Mouse (Mus musculus) left cerebral cortex, adult 9 months (tissue): ENCODE results near the gene Slc25a44.
"Not testable (repeated sequence)": the region's sequence is repeated elsewhere in the genome, so short reads cannot be mapped to it uniquely, and the experiment has no call there.

Source experiments
- DNase-seq, 2 experiments: peaks; one replicate each; pipeline ENCODE4 v3.0.0; 2022; ENCODE audit warnings: low spot score in 2 of 2

Slc25a44 gene

GRCm38 (mm10) chr3:88367517-88367916 is 57.4 kb downstream of the Slc25a44 start:
- DNase-seq = not testable (repeated sequence)

- DNase-seq = peak in 1 of 2 experiments; percentile 71
Observed at GRCm38 (mm10) chr3:88366830-88367428, 58.0 kb downstream of the Slc25a44 start.

GRCm38 (mm10) chr3:88365705-88366361 is 59.1 kb downstream of the Slc25a44 start:
- no peak for DNase-seq

- no peak for DNase-seq
Observed at GRCm38 (mm10) chr3:88364337-88364736, 60.6 kb downstream of the Slc25a44 start, which contains the start of gene Paqr6. Gene Paqr6 (plus strand): TSS chr3:88364584.

GRCm38 (mm10) chr3:88363700-88364099 is 61.2 kb downstream of the Slc25a44 start:
- peak in 1 of 2 experiments; percentile 62 for DNase-seq

- no peak for DNase-seq
Observed at GRCm38 (mm10) chr3:88361612-88362313, 63.2 kb downstream of the Slc25a44 start.

GRCm38 (mm10) chr3:88361096-88361495 is 63.8 kb downstream of the Slc25a44 start:
- DNase-seq = no peak
